Mouse (Mus musculus): ENCODE results near the gene Frrs1l. TPM values are rescaled to one million over a fixed set of nuclear protein-coding genes. Genes with fewer than 3 reads are reported as not detected.

Frrs1l gene
- total RNA-seq, 4 experiments from 2014 or later: 179 to 224 (median 205) TPM

GRCm38 (mm10) chr4:56989431-56990214 is 568 bp downstream of the Frrs1l start:
- DNase-seq (ENCODE audit: low spot score in 2 of 2): peak; percentile 32 to 48

GRCm38 (mm10) chr4:56965586-56966179 is 24.5 kb downstream of the Frrs1l start:
- no peak for DNase-seq (ENCODE audit: low spot score in 2 of 2)

- DNase-seq (ENCODE audit: low spot score in 2 of 2): no peak
These were observed 26.5 kb downstream of the Frrs1l start for GRCm38 (mm10) chr4:56963687-56964086.

GRCm38 (mm10) chr4:56961320-56961925 is 28.8 kb downstream of the Frrs1l start:
- DNase-seq (ENCODE audit: low spot score in 2 of 2): no peak

- no peak for DNase-seq (ENCODE audit: low spot score in 2 of 2)
These were observed 32.7 kb downstream of the Frrs1l start for GRCm38 (mm10) chr4:56957518-56957917.

GRCm38 (mm10) chr4:56953235-56953634 is 37.0 kb downstream of the Frrs1l start:
- DNase-seq (ENCODE audit: low spot score in 2 of 2): no peak

- DNase-seq (ENCODE audit: low spot score in 2 of 2): no peak
These were observed 38.5 kb downstream of the Frrs1l start for GRCm38 (mm10) chr4:56951701-56952100.

GRCm38 (mm10) chr4:56949494-56949893 is 40.7 kb downstream of the Frrs1l start:
- DNase-seq (ENCODE audit: low spot score in 2 of 2): no peak

- peak; percentile 90 to 92 for DNase-seq (ENCODE audit: low spot score in 2 of 2)
These were observed 43.2 kb downstream of the Frrs1l start, which contains the start of gene Tmem245 for GRCm38 (mm10) chr4:56946641-56947640. Gene Tmem245 (minus strand): TSS chr4:56947437.

- no peak for DNase-seq (ENCODE audit: low spot score in 2 of 2)
These were observed 44.0 kb downstream of the Frrs1l start for GRCm38 (mm10) chr4:56946180-56946579.

GRCm38 (mm10) chr4:56944286-56944685 is 45.9 kb downstream of the Frrs1l start:
- no peak for DNase-seq (ENCODE audit: low spot score in 2 of 2)

GRCm38 (mm10) chr4:56943258-56943657 is 46.9 kb downstream of the Frrs1l start:
- DNase-seq (ENCODE audit: low spot score in 2 of 2): no peak

GRCm38 (mm10) chr4:56942567-56942966 is 47.6 kb downstream of the Frrs1l start:
- DNase-seq (ENCODE audit: low spot score in 2 of 2): no peak

- no peak for DNase-seq (ENCODE audit: low spot score in 2 of 2)
These were observed 48.7 kb downstream of the Frrs1l start for GRCm38 (mm10) chr4:56941481-56941880.

- no peak for DNase-seq (ENCODE audit: low spot score in 2 of 2)
These were observed 53.1 kb downstream of the Frrs1l start for GRCm38 (mm10) chr4:56937136-56937535.

GRCm38 (mm10) chr4:56935327-56935726 is 54.9 kb downstream of the Frrs1l start:
- no peak for DNase-seq (ENCODE audit: low spot score in 2 of 2)

- DNase-seq (ENCODE audit: low spot score in 2 of 2): no peak
These were observed 57.0 kb downstream of the Frrs1l start for GRCm38 (mm10) chr4:56933154-56933553.

- no peak for DNase-seq (ENCODE audit: low spot score in 2 of 2)
These were observed 58.1 kb downstream of the Frrs1l start for GRCm38 (mm10) chr4:56932096-56932495.

GRCm38 (mm10) chr4:56930312-56930711 is 59.9 kb downstream of the Frrs1l start:
- DNase-seq (ENCODE audit: low spot score in 2 of 2): no peak

GRCm38 (mm10) chr4:56926971-56927370 is 63.2 kb downstream of the Frrs1l start:
- no peak for DNase-seq (ENCODE audit: low spot score in 2 of 2)

GRCm38 (mm10) chr4:56922229-56922628 is 68.0 kb downstream of the Frrs1l start:
- no peak for DNase-seq (ENCODE audit: low spot score in 2 of 2)
